Mouse (Mus musculus) c-Kit-positive CD71-positive TER-119-positive erythroid progenitor cells, embryonic 14.5 days (primary cell): ENCODE measurements around the gene Ankrd44.
A peak's percentile ranks its signal among the peaks of the same experiment; 100 is the strongest.
"Not testable (repeated sequence)": the region's sequence is repeated elsewhere in the genome, so short reads cannot be mapped to it uniquely, and the experiment has no call there.

Experiments
- DNase-seq: peaks from one replicate; pipeline ENCODE4 v3.0.0-alpha.2; 2013; ENCODE audit warnings: low spot score

Ankrd44 gene

GRCm38 (mm10) chr1:54925971-54926771, at the start of gene Ankrd44:
TSS of gene Ankrd44 (minus strand) at chr1:54926387.
- peak; percentile 21 for DNase-seq

- no peak for DNase-seq
Observed at GRCm38 (mm10) chr1:54971687-54972404, 45.7 kb upstream of the Ankrd44 start.

DNA sequence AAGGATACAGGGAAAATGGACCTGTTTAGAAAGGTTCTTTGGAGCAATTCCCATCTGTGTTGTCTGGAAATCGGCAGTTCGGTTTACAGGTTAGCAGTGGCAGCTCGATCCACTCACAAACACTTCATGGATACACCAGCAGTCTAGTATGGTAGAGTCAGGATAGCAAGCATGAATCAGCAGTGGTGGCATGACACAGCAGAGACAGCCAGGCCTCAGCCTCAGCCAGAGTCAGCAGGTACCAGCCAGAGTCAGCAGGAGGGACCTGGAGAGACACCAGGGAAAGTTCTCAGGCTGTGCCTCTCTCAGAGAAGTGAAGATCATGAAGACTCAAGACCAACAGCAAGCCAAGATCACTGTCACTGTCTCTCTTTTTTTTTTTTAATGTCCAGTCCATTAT, 40.7 kb upstream of the Ankrd44 start:
- no peak for DNase-seq

DNA sequence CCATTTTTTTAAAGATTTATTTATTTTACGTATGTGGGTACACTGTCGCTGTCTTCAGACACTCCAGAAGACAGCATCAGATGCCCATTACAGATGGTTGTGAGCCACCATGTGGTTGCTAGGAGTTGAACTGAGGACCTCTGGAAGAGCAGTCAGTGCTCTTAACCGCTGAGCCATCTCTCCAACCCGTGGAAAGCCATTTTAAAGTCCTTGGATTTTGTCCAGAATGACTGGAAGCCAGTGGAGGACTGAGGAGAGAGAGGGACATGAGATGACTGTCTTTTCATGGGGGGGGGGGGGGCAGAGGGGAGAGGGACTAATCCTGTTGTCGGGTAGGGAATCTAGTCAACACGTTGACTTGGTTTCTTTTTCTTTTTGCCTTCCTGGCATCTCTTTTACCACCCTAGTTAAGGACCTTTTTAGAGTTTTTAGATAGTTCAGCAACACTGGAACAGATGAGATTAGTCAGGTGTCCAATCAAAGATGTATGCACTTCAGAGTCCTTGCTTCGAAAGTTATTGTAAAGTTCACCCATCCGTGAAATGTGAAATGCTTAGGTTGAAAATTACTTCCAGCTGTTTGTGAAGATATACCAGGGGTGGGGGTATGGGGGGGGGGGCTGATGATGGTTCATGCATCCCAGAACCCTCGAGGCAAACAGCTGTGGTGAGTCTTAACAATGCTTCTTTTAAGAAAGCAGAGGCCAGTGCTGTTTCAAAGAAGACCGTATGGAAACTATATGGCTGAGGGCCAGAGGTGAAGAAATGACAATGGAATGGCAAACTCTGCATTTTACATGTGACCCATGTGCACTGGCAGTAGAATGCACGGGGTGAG, 39.2 kb upstream of the Ankrd44 start:
- no peak for DNase-seq

- no peak for DNase-seq
Observed at GRCm38 (mm10) chr1:54961724-54962123, 35.5 kb upstream of the Ankrd44 start.

DNA sequence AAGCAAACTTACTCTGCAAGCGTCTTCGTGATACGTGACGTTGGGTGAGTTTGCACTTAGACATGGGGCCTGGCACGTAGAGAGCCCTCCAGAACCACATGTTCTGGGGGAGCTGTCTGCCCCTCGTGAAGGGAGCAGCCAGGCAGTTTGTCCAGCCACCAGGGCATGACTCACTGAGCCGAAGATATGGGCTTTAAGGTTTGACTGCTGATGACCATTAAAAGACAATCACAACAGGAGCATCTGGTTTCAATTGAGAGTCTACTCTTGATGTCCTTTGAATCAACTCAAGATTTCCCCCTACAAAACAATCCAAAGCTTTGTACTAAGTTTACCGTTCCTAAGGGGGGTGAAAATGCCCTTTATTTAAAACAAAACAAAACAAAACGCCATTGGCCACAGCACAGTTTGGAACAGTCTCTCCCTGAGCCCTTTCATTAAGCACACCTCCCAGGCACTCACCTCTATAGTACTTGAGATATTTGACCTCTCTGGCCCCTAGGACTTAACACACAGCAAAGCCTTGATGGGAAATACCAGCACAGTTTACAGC, 34.5 kb upstream of the Ankrd44 start:
- no peak for DNase-seq

GRCm38 (mm10) chr1:54958525-54958924, 32.3 kb upstream of the Ankrd44 start:
- DNase-seq, result no peak

GRCm38 (mm10) chr1:54956995-54957394, 30.8 kb upstream of the Ankrd44 start:
- not testable (repeated sequence) for DNase-seq

DNA sequence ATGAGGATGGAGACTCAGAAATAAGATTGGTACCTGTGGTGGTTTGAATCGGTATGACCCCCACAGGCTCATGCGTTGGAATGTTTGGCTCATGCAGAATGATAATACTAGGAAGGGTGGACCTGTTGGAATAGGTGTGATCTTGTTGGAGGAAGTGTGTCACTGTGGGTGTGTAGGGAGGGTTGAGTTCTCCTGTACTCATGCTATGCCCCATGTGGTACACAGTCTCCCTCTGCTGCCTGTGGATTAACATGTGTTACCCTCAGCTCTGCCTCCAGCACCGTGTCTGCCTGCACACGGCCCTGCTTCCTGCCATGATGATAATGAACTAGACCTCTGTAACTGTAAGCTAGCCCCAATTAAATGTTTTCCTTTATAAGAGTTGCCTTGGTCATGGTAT, 28.7 kb upstream of the Ankrd44 start:
- no peak for DNase-seq

GRCm38 (mm10) chr1:54944648-54945047, 18.5 kb upstream of the Ankrd44 start:
- no peak for DNase-seq

DNA sequence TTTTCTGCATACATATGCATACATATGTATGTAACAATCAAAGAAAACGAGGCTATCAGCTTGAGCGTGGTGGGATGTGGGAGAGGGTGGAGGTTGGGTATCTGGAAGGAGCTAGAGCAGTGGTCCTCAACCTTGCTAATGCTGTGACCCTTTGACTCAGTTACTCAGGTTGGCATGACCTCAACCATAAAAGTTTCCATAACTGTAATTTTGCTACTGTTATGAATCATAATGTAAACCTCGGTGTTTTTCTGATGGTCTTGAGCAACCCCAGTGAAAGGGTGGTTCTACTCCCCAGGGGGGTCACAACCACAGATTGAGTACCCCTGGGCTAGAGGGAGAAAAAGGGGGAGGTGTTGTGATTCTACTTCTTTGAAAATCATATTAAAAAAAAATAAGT, 9.3 kb upstream of the Ankrd44 start:
- DNase-seq, result no peak

GRCm38 (mm10) chr1:54934911-54935310, 8.7 kb upstream of the Ankrd44 start:
- DNase-seq, result no peak

- DNase-seq, result no peak
Observed at GRCm38 (mm10) chr1:54933646-54934045, 7.5 kb upstream of the Ankrd44 start.

DNA sequence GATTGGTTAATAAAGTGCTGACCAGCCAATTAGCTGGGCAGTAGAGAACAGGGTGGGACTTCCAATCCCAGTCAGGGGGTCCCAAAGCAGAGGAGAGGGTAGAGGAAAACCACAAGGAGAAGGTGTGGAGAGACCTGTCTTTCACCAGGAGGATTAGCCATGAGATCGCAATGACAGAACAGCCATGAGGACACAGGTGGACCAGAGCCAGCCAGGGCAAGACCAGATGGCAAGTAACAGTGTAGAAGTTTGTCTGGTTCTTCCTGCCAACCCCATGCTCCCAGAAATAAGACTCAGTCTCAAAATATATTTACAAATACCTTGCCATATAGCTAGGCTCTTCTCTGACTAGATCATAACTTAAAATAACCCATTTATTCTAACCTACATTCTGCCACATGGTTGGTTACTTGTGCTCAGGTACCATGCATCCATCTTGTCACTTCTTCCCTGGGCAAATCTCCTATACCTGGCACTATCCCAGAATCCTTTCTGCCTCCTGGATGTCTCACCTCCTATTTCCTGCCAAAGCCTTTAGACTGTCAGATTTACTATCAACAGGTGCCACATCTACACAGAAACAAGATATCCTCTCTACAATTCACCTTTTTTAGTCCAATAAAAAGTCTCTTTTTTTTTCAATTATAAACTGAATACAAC, 6.4 kb upstream of the Ankrd44 start:
- no peak for DNase-seq

- no peak for DNase-seq
Observed at GRCm38 (mm10) chr1:54931231-54931630, 5.0 kb upstream of the Ankrd44 start.

- DNase-seq, result no peak
Observed at GRCm38 (mm10) chr1:54930670-54931200, 4.5 kb upstream of the Ankrd44 start.

GRCm38 (mm10) chr1:54925451-54925934, 694 bp downstream of the Ankrd44 start:
- no peak for DNase-seq

DNA sequence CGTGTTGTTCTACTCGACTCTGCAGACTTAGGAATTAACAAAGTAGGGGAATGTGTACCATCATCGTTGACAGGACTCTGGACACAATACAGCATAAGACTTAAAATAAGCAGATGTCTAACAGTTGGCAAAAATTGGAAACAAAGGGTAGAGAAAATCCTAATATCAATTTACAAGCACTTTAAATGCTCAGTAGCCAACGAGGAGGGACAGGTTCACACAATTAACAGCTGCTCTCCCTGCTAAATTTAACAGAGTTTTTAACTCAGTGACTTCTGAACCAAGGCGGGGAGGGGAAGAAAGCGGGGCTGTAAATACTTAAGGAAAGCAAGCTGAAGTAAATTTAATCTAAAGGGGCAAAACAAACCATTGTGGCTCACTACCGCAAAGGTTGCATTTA, 1.4 kb downstream of the Ankrd44 start:
- no peak for DNase-seq

GRCm38 (mm10) chr1:54924309-54924685, 1.9 kb downstream of the Ankrd44 start:
- DNase-seq, result no peak

DNA sequence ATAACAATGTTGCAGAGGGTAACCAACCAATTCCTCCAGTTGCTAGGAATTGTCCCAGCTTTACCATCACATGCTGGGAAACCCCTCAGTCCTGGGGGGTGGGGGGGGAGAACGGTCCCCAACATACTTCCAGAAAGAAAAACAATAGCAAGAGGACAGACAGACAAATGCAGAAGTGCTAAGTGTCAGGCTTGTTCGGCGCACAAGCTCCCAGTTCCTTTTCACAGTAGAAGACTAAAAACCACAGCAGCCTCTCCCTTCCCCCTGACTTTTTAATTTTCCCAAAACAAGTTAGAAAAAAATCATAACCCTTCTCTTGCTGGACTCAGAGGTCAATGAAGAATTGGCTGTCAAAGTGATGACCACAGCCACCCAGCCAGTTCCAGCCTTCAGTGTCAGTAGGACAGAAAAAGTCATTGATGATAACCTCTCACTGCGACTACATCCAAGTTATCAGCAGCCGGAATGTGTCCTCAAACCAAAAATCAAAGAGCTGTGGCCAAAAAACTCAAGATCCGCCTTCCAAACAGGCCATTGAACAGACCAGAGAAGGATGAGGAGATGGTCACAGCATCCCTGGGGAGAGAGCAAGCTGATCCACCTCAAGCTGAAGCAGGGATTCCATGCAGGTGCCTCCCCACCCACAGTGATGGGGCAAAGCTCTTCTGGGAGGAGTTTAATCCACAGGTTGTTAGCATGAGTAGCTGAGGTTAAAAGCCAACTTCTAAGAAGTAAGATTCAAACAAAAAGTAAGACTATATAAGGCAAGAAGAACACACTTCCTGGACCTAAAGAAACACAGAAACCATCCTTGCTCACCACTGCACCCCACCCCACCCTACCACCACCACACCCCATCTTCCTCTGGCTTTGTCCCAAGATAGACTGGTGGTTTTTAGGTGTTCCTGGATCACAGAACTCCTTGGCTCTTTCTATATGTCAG, 2.5 kb downstream of the Ankrd44 start:
- no peak for DNase-seq
